Mouse (Mus musculus) ES-E14 (cell line): Measurements from ENCODE around the gene Pld1. TPM values are rescaled to one million over a fixed set of nuclear protein-coding genes. Genes with fewer than 3 reads are reported as not detected.

Experiments used
- DNase-seq: peaks from one replicate; pipeline ENCODE4 v3.0.0-alpha.2; 2013; ENCODE audit warnings: low read depth, low spot score
- H3K27ac ChIP-seq: 2 replicates; pipeline ENCODE4 v1.5.1; 2012; ENCODE audit warnings: low read depth, mild to moderate bottlenecking, low read length, moderate library complexity, mixed read lengths; ENCODE audit not compliant: poor library complexity, insufficient read depth, severe bottlenecking
- H3K36me3 ChIP-seq: 2 replicates; pipeline ENCODE4 v1.6.1; 2012; ENCODE audit warnings: mild to moderate bottlenecking, low read length, moderate library complexity, mixed read lengths; ENCODE audit not compliant: control insufficient read depth, poor library complexity, insufficient read depth, severe bottlenecking
- H3K4me1 ChIP-seq, 2 experiments: fragments of 150-350 bp in 1 of 2; sonication (generic) in 1 of 2; 2 replicates each; pipeline ENCODE4 v1.6.1; 2012; ENCODE audit warnings: low read length in 2 of 2, mild to moderate bottlenecking in 1 of 2, mixed read lengths in 1 of 2; ENCODE audit not compliant: control insufficient read depth in 2 of 2, insufficient read depth in 2 of 2, poor library complexity in 1 of 2
- H3K4me3 ChIP-seq, 2 experiments: fragments of 150-350 bp in 1 of 2; sonication (generic) in 1 of 2; 2 replicates each; pipeline ENCODE4 v1.5.1; 2012; ENCODE audit warnings: low read length in 2 of 2, low read depth in 1 of 2, mild to moderate bottlenecking in 1 of 2, mixed read lengths in 1 of 2; ENCODE audit not compliant: insufficient read depth in 1 of 2, poor library complexity in 1 of 2, severe bottlenecking in 1 of 2
- H3K9ac ChIP-seq: 2 replicates; pipeline ENCODE4 v1.6.1; 2012; ENCODE audit warnings: low read depth, mild to moderate bottlenecking, low read length, mixed read lengths; ENCODE audit not compliant: poor library complexity, insufficient read depth, severe bottlenecking
- H3K9me3 ChIP-seq: fragments of 150-350 bp; sonication (generic); 2 replicates; pipeline ENCODE4 v1.6.1; 2012; ENCODE audit warnings: low read depth, mild to moderate bottlenecking, low read length; ENCODE audit not compliant: control insufficient read depth, insufficient read depth
- CHD2 ChIP-seq: IDR thresholded peaks from 2 replicates; pipeline ENCODE4 v1.6.1; 2014; ENCODE audit warnings: mild to moderate bottlenecking, low read depth, low read length, inconsistent platforms
- HCFC1 ChIP-seq: IDR thresholded peaks from 2 replicates; pipeline ENCODE4 v1.6.1; 2012; ENCODE audit warnings: low read length, inconsistent platforms, borderline replicate concordance; ENCODE audit not compliant: insufficient read depth
- MAFK ChIP-seq: IDR thresholded peaks from 2 replicates; pipeline ENCODE4 v1.6.1; 2014; ENCODE audit warnings: mild to moderate bottlenecking, low read depth, low read length, inconsistent platforms; ENCODE audit not compliant: insufficient read depth
- ZC3H11A ChIP-seq: IDR thresholded peaks from 2 replicates; pipeline ENCODE4 v1.6.1; 2012; ENCODE audit warnings: low read depth, mild to moderate bottlenecking, inconsistent platforms, low read length, borderline replicate concordance
- ZNF384 ChIP-seq: IDR thresholded peaks from 2 replicates; pipeline ENCODE4 v1.6.1; 2012; ENCODE audit warnings: low read depth, low read length, inconsistent platforms
- in situ Hi-C, 2 experiments: fragments of 600-800 bp; cut with MboI; formaldehyde crosslinking; loops; one replicate each; pipeline ENCODE4 v1.15.1; 2025; ENCODE audit warnings: low sequenced_read_pairs in 2 of 2, inconsistent platforms in 1 of 2; ENCODE audit not compliant: unreplicated experiment in 2 of 2
- total RNA-seq: library from RNA; depleted of rRNA; stranded (reverse); fragments of 300-350 nt; gene quantifications from 2 replicates; pipeline ENCODE4 v1.2.3, GENCODE M21; 2012

The Pld1 gene
- total RNA-seq, 1 experiment, result 4.8 TPM

- H3K9me3 ChIP-seq, result no peaks in the 10 kb centered on the region
- in situ Hi-C loops, result no loop called here
- no peaks in the 10 kb centered on the region for H3K4me1 ChIP-seq
- no peak overlapping the region for H3K27ac ChIP-seq
- H3K9ac ChIP-seq, result no peak overlapping the region
- TF ChIP-seq ZC3H11A (no peak), MAFK (no peak)
- H3K4me3 ChIP-seq, result no peak overlapping the region
- H3K36me3 ChIP-seq, result no peaks in the 10 kb centered on the region
- DNase-seq, result no peak
Measured at GRCm38 (mm10) chr3:28080116-28080515, 141.6 kb downstream of the Pld1 start.

GRCm38 (mm10) chr3:28081012-28081411, 142.5 kb downstream of the Pld1 start:
- Histone ChIP-seq H3K9me3 (no peaks in the 10 kb centered on the region), H3K36me3 (no peaks in the 10 kb centered on the region), H3K27ac (no peak overlapping the region), H3K9ac (no peak overlapping the region), H3K4me3 (no peak overlapping the region), H3K4me1 (no peaks in the 10 kb centered on the region)
- no peak for DNase-seq
- no peak for TF ChIP-seq ZNF384
- no peak for TF ChIP-seq CHD2
- in situ Hi-C loops, result no loop called here

- in situ Hi-C loops, result no loop called here
- H3K4me1 ChIP-seq, result no peaks in the 10 kb centered on the region
- no peak for TF ChIP-seq HCFC1
- TF ChIP-seq ZC3H11A, result no peak
- no peak for TF ChIP-seq CHD2
- TF ChIP-seq MAFK, result no peak
- TF ChIP-seq ZNF384, result no peak
- no peak overlapping the region for H3K9ac ChIP-seq
- H3K4me3 ChIP-seq, result no peak overlapping the region
- no peaks in the 10 kb centered on the region for H3K9me3 ChIP-seq
- no peak overlapping the region for H3K27ac ChIP-seq
- no peak for DNase-seq
- H3K36me3 ChIP-seq, result no peaks in the 10 kb centered on the region
Measured at GRCm38 (mm10) chr3:28083218-28083617, 144.7 kb downstream of the Pld1 start.

GRCm38 (mm10) chr3:28084281-28084680, 145.8 kb downstream of the Pld1 start:
- no peak overlapping the region for H3K9ac ChIP-seq
- H3K9me3 ChIP-seq, result no peaks in the 10 kb centered on the region
- no peak overlapping the region for H3K4me3 ChIP-seq
- no peak for TF ChIP-seq ZNF384
- no peak for TF ChIP-seq CHD2
- DNase-seq, result no peak
- H3K36me3 ChIP-seq, result no peaks in the 10 kb centered on the region
- H3K4me1 ChIP-seq, result peaks cover 0 to 2% of the 10 kb centered on the region in 2 experiments; a peak in 1 of 4 replicates
- H3K27ac ChIP-seq, result no peak overlapping the region
- in situ Hi-C loops, result no loop called here

- Histone ChIP-seq H3K4me3 (no peak overlapping the region), H3K36me3 (no peaks in the 10 kb centered on the region), H3K9me3 (no peaks in the 10 kb centered on the region), H3K9ac (no peak overlapping the region), H3K4me1 (peaks cover 0 to 6% of the 10 kb centered on the region in 2 experiments; a peak in 1 of 4 replicates), H3K27ac (no peak overlapping the region)
- no peak for DNase-seq
- TF ChIP-seq CHD2 (no peak), ZNF384 (no peak)
- in situ Hi-C loops, result no loop called here
Measured at GRCm38 (mm10) chr3:28091296-28091695, 152.8 kb downstream of the Pld1 start.
